Mouse (Mus musculus): ENCODE measurements around the gene Dnm1l.
A peak's percentile ranks its signal among the peaks of the same experiment; 100 is the strongest.
"Not testable (repeated sequence)": the region's sequence is repeated elsewhere in the genome, so short reads cannot be mapped to it uniquely, and the experiment has no call there.

Gene Dnm1l

DNA sequence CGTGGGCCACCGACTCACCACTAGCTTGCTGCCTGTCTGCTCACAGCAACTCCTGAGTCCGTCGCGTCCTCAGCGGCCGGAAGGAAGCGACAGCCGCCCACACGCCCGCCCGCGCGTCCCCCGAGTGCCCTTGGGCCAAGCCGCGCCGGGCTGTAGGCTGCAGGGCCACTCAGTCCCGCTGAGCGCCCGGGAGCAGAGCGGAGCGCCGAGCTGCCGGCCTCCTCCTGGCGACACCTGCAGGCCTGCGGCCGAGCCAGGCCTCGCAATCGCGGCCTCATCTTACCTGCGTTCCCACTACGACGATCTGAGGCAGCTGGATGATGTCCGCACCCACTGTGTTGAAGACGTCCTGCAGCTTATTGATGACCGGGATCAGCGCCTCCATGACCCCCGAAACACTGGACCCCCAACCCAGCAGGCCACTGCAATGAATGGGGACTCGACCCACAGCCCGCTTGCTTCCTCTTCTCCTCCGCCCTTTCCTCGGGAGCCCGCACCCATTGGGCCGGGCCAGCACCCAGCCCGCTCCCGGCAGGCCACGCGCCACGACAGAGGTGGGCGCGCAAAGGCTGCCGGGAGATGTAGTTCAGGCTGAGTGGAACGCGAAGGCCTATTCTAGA is at the start of gene Dnm1l:
Dnm1l (minus strand) TSS at position 479 of the 620 bp plus-strand sequence.
- DNase-seq, result peak; percentile 95

- not testable (repeated sequence) for DNase-seq
Measured at GRCm38 (mm10) chr16:16367217-16367616, 8.5 kb upstream of the Dnm1l start.

DNA sequence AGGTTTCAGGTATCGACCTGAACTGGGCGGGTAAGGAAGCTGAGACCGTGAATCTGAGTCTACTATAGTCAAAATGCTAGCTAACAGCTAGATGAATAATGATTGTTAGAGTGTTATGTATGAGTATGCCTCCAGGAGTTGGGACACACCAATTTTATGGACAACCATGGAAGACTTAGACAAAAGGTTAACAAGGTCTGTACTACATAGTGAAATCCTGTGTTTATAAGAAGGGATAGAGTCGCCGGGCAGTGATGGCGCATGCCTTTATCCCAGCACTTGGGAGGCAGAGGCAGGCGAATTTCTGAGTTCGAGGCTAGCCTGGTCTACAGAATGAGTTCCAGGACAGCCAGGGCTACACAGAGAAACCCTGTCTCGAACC is 333 bp upstream of the Dnm1l start:
- DNase-seq, result not testable (repeated sequence)

- DNase-seq, result peak; percentile 26
Measured at GRCm38 (mm10) chr16:16357908-16358307, 851 bp downstream of the Dnm1l start.

- DNase-seq, result no peak
Measured at GRCm38 (mm10) chr16:16346420-16346819, 12.3 kb downstream of the Dnm1l start.

GRCm38 (mm10) chr16:16325775-16326336 is 32.9 kb downstream of the Dnm1l start:
- DNase-seq, result no peak

GRCm38 (mm10) chr16:16311319-16311718 is 47.4 kb downstream of the Dnm1l start:
- DNase-seq, result no peak

DNA sequence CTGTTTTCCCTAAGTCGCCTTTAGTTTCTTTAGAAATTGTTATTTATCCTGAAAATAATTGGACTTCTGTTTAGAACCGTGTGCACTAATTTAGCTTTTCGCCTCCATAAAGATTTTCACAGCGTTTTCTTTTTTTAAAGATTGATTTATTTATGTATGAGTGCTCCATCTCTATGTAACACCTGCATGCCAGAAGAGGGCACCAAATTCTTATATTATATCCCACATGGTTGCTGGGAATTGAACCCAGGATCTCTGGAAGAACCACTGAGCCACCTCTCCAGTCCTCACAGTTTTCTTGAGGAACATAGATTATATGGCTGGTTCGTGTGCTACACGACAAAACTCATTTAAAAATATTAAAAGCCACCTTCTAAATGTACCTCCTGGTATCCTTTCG is 54.9 kb downstream of the Dnm1l start:
- peak; percentile 61 for DNase-seq

- peak; percentile 66 for DNase-seq
Measured at GRCm38 (mm10) chr16:16303138-16303827, 55.5 kb downstream of the Dnm1l start.

DNA sequence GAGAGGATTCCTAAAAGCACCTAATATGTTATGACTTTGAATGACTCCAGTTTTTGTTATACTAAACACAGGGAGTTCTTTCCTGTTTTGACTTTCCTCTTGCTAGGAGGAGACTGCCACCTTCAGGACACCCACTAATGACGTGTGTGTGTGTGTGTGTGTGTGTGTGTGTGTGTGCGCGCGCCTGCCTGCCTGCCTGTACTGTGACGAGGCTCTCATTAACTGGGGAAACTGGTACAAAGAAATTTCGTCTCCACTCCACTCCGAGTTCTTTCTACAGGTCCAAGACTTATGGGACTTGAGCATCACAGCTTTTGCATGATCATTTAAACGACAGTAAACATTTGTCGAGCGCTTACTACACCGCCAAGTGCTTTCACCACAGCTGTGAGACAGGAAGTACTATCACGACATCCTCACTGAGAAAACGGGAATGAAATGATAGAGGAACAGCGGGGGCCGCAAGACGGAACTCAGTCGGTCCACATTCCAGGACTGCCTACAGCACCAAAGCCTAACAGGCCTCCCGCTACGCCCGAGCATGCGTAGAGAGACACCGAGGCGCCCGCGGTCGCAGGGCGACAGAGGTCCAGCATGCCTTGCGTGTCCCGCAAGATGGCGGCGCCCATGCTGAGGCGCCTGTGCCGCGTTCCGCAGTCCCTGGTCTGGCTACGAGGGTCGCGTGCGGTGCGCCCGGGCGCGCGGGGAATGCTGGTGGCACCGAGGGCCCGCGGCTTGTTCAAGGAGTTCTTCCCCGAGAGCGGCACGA is 56.2 kb downstream of the Dnm1l start, which contains the start of gene Yars2:
Yars2 (plus strand) TSS at position 597 of the 769 bp plus-strand sequence.
- peak; percentile 96 for DNase-seq

- DNase-seq, result no peak
Measured at GRCm38 (mm10) chr16:16273752-16274151, 85.0 kb downstream of the Dnm1l start.

DNA sequence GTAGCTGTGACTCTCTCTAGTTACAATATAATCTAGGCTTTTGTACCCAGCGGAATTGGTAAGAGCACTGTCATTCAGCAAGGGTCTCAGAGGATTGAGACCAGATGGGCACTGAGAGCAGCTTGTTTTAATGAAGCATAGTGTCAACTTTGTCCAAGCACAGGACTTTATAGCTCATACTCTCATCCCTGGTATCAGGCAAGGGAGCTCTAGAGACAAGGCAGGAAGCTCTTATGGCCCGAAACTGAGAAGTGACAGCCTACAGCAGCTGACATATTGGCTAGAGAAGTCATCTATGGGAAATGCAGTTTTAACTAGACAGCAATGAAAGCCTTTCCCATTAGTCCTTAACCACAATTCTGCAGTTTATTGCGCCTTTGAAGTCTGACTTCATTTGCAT is 85.8 kb downstream of the Dnm1l start:
- DNase-seq, result no peak

DNA sequence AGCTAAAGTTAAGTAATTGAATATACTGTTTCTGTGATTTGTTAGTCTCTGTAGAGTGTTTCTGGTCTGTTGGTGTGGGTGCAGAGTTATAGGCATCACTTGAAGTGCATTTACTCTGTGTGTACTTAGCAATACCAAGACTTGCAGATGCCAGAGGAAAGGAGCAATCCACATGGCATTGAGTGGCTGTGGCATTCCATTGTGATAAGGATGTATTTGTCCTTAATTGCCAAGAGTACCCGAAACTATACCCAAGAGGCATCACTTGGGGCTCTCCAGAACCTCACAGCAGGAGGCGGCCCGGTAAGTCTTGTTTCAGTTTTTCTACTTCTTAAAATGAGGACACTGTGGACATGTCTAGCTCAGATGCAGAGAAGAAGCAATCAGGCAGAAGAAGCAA is 96.3 kb downstream of the Dnm1l start:
- no peak for DNase-seq
